Mouse (Mus musculus) heart, adult 2 months (tissue): ENCODE data around the gene Ccdc57.

Source experiments
- CTCF ChIP-seq: fragments of 200-600 bp; IDR thresholded peaks from 2 replicates; pipeline ENCODE4 v1.8.1; 2022; ENCODE audit warnings: antibody characterized with exemption, mild to moderate bottlenecking, moderate library complexity
- EP300 ChIP-seq: fragments of 200-500 bp; IDR thresholded peaks from 2 replicates; pipeline ENCODE4 v1.6.1; 2011; ENCODE audit warnings: low read depth, low read length, control low read depth; ENCODE audit not compliant: insufficient read depth
- POLR2A ChIP-seq: fragments of 200-500 bp; IDR thresholded peaks from 2 replicates; pipeline ENCODE4 v1.6.1; 2011; ENCODE audit warnings: mild to moderate bottlenecking, low read depth, low read length, control low read depth; ENCODE audit not compliant: insufficient read depth

DNA sequence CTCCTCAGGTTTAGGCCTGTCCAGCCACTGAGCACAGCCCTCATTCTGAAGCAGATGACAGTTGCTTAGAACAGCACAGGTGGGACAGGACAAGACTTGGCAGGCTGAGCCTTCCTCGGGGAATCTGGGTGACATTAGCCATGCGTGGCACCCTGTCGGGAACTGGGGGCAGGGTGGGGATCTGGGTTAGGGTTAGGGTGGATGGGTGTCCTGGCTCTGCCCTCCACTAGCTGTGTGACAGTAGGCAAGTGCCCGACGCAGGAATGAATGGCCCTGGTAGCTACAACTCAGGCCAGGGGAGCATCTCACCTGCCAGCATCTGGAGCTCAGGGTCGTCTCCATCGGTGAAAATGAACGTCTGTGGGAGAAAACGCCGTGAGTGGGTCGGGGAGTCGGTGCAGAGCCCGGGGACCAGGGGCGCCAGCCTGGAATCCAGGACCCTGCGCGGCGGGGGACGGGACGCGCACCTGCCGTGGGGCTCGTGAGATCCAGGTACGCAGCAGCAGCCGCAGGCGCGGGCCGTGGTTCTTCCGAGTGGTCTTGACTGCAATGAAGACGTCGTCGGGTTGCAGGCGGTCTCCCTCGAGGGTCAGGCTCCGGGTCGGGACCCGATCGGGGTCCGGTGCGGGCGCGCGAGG, 149.1 kb downstream of the Ccdc57 start:
- TF ChIP-seq CTCF (no peak), POLR2A (no peak), EP300 (no peak)
